Mouse (Mus musculus): ENCODE measurements around the gene Pm20d1. TPM values are rescaled to one million over a fixed set of nuclear protein-coding genes. Genes with fewer than 3 reads are reported as not detected.

Gene Pm20d1
- polyA plus RNA-seq, 1 experiment from 2014 or later: 1.3 TPM

DNA sequence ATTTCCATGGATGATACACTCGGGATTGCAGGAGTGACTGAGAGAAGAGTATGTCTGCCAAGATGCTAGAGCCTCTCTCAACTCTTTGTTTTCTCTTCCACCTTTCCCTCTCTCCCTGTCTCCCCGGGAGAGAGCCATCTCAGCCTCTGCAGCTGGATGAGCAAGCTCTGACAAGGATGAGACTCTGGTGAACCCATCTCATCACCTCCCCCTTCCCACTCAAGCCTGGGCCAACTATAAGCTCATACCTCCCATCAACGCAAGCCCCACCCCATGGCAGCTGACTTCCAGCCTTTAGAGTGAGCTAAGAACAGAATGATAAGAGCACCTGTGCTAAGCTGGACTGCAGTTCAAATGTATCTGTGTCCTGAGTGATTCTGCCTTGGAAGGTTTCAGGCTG is 27.9 kb upstream of the Pm20d1 start:
- Histone ChIP-seq H3K4me1 (ENCODE audit: control insufficient read depth, insufficient read depth, low read length) (no peaks in the 10 kb centered on the region), H3K27ac (ENCODE audit: low read depth, low read length) (no peak overlapping the region), H3K4me3 (ENCODE audit: low read depth, low read length) (no peak overlapping the region), H3K36me3 (ENCODE audit: control insufficient read depth, insufficient read depth, low read length) (no peaks in the 10 kb centered on the region), H3K9ac (ENCODE audit: low read depth, low read length) (no peak overlapping the region), H3K9me3 (replicated peaks; ENCODE audit: control insufficient read depth, low read length) (no peaks in the 10 kb centered on the region), H3K4me2 (no peak overlapping the region), H3K27me3 (ENCODE audit: control insufficient read depth, insufficient read depth, low read length) (peaks cover 4% of the 10 kb centered on the region; the same call in 1 of the 2 replicates)
- WGBS (ENCODE audit: insufficient replicate concordance): 53% methylated on average over 3 of the region's 3 CpGs
- no peak for ATAC-seq (replicated peaks; ENCODE audit: insufficient number of reproducible peaks, low FRiP score, low TSS enrichment)

DNA sequence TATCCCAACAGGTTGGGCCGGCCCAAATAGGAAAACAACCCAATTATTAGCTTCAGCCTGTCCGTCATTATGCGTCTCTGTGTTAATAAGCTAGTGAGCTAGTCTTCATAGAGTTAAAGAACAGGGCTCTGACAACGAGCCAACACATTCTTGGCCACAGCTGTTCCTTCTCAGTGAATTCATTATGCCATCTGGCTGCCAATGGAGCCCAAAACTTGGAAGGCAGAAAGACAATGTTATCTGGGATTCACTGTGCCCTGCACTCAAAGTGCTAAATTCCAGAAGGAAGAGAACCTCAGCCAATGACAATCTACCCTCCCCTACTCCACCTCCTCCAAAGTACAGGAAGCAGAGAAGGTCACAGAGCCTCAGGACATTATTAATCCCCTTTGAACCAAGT is 26.5 kb upstream of the Pm20d1 start:
- no peaks in the 10 kb centered on the region for H3K9me3 ChIP-seq (replicated peaks; ENCODE audit: control insufficient read depth, low read length)

DNA sequence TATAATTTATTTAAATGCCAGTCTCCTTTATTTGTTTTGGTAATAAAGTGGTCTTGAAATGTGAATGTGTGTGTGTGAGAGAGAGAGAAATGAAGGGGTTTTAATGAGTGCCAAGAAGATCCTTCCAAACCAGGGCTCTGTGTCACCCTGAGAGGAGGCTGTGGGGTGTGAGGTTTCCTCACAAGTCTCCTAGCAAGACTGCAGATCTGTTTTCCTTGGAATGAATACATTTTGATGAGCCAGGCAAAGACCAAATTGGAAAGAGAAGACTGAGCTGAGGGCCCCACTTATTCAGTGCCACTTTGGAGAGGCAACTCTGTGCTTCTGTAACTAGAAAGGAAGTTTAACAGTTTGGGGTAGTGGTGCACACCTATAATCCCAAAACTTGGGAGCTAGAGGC is 25.7 kb upstream of the Pm20d1 start:
- Histone ChIP-seq H3K36me3 (ENCODE audit: control insufficient read depth, insufficient read depth, low read length) (no peaks in the 10 kb centered on the region), H3K4me3 (ENCODE audit: low read depth, low read length) (no peak overlapping the region), H3K9ac (ENCODE audit: low read depth, low read length) (no peak overlapping the region), H3K9me3 (replicated peaks; ENCODE audit: control insufficient read depth, low read length) (no peaks in the 10 kb centered on the region), H3K27me3 (ENCODE audit: control insufficient read depth, insufficient read depth, low read length) (peaks cover 3% of the 10 kb centered on the region; the same call in 1 of the 2 replicates), H3K4me1 (ENCODE audit: control insufficient read depth, insufficient read depth, low read length) (no peaks in the 10 kb centered on the region), H3K27ac (ENCODE audit: low read depth, low read length) (no peak overlapping the region), H3K4me2 (no peak overlapping the region)
- ATAC-seq (replicated peaks; ENCODE audit: insufficient number of reproducible peaks, low FRiP score, low TSS enrichment): no peak

More for the DNA sequence above, 26.5 kb upstream of the Pm20d1 start:
- H3K36me3 ChIP-seq (ENCODE audit: control insufficient read depth, insufficient read depth, low read length): no peaks in the 10 kb centered on the region
- no peaks in the 10 kb centered on the region for H3K4me1 ChIP-seq (ENCODE audit: control insufficient read depth, insufficient read depth, low read length)
- H3K4me2 ChIP-seq: no peak overlapping the region
- ATAC-seq (replicated peaks; ENCODE audit: insufficient number of reproducible peaks, low FRiP score, low TSS enrichment): no peak
- H3K4me3 ChIP-seq (ENCODE audit: low read depth, low read length): no peak overlapping the region
- H3K9ac ChIP-seq (ENCODE audit: low read depth, low read length): no peak overlapping the region
- H3K27me3 ChIP-seq (ENCODE audit: control insufficient read depth, insufficient read depth, low read length): peaks cover 3% of the 10 kb centered on the region; the same call in 1 of the 2 replicates
- no peak overlapping the region for H3K27ac ChIP-seq (ENCODE audit: low read depth, low read length)
- 71% methylated on average over 4 of the region's 4 CpGs for WGBS (ENCODE audit: insufficient replicate concordance)

DNA sequence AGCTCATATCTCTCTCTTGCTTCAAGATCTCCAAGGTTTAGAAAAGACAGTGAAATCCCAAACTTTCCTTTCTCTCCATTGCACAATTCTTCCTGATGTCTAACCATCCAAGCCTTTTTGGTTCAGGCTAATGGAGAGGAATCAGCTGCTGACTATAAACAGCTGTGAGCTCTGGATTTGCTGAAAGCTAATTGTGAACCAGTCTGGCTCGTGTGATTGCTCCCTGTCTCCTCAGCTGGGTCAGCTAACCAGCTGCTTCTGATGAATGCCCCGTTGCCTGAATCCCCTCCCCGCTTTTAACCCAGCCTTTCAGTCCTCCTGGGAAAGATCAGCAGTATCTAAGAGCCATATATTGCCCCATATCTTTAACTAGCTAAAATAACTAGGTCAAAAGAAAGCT is 2.6 kb upstream of the Pm20d1 start:
- Histone ChIP-seq H3K27ac (ENCODE audit: low read depth, low read length) (no peak overlapping the region), H3K9me3 (replicated peaks; ENCODE audit: control insufficient read depth, low read length) (no peaks in the 10 kb centered on the region), H3K4me3 (ENCODE audit: low read depth, low read length) (no peak overlapping the region), H3K9ac (ENCODE audit: low read depth, low read length) (no peak overlapping the region), H3K4me1 (ENCODE audit: control insufficient read depth, insufficient read depth, low read length) (peaks cover 3% of the 10 kb centered on the region; the same call in 1 of the 2 replicates), H3K4me2 (no peak overlapping the region), H3K27me3 (ENCODE audit: control insufficient read depth, insufficient read depth, low read length) (no peaks in the 10 kb centered on the region; the same call in 1 of the 2 replicates), H3K36me3 (ENCODE audit: control insufficient read depth, insufficient read depth, low read length) (no peaks in the 10 kb centered on the region)
- 42% methylated on average over 3 of the region's 3 CpGs for WGBS (ENCODE audit: insufficient replicate concordance)
- no peak for ATAC-seq (replicated peaks; ENCODE audit: insufficient number of reproducible peaks, low FRiP score, low TSS enrichment)

DNA sequence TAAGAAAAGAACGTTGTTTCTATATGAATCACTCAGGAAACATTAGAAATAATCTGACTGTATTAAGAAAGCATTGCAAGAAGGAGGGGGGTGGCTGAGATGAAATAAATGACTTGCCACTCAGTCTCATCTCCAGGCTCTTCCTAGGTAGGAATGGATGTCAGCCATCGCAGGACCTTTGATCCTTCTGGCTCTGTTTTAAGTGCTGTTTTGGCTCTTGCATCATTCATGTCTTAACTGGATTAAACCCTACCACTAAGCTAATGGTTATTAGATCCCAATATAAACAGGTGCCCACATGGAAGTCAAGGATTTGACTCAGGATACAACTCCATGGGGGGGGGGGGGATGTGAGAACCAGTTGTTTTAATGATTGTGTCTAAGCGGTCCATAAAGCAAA is 2.0 kb upstream of the Pm20d1 start:
- no peak overlapping the region for H3K4me3 ChIP-seq (ENCODE audit: low read depth, low read length)
- WGBS (ENCODE audit: insufficient replicate concordance): 81% methylated on average over 3 of the region's 3 CpGs
- peaks cover 3% of the 10 kb centered on the region; the same call in 1 of the 2 replicates for H3K4me1 ChIP-seq (ENCODE audit: control insufficient read depth, insufficient read depth, low read length)
- no peaks in the 10 kb centered on the region for H3K36me3 ChIP-seq (ENCODE audit: control insufficient read depth, insufficient read depth, low read length)
- no peak for ATAC-seq (replicated peaks; ENCODE audit: insufficient number of reproducible peaks, low FRiP score, low TSS enrichment)
- no peaks in the 10 kb centered on the region; the same call in 1 of the 2 replicates for H3K27me3 ChIP-seq (ENCODE audit: control insufficient read depth, insufficient read depth, low read length)
- H3K9ac ChIP-seq (ENCODE audit: low read depth, low read length): no peak overlapping the region
- H3K9me3 ChIP-seq (replicated peaks; ENCODE audit: control insufficient read depth, low read length): no peaks in the 10 kb centered on the region
- no peak overlapping the region for H3K27ac ChIP-seq (ENCODE audit: low read depth, low read length)
- no peak overlapping the region for H3K4me2 ChIP-seq

DNA sequence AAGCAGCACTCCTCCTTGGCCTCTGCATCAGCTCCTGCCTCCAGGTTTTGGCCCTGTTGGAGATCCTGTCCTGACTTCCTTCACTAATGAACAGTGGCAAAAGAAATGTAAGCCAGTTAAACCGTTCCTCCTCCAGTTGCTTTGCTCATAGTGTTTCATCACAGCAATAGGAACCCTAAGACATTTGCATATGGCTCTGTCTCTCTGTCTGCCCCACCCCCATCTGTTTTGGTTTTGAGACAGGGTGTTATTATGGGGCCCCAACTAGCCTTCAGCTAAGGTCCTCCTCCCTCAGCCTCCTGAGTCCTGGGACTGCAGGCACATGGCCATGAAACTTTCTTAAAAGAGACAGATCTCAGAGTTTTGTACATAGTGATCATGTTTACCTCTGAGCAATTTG is 2.8 kb downstream of the Pm20d1 start:
- Histone ChIP-seq H3K9ac (ENCODE audit: low read depth, low read length) (no peak overlapping the region), H3K27ac (ENCODE audit: low read depth, low read length) (no peak overlapping the region), H3K4me3 (ENCODE audit: low read depth, low read length) (no peak overlapping the region), H3K27me3 (ENCODE audit: control insufficient read depth, insufficient read depth, low read length) (no peaks in the 10 kb centered on the region; the same call in 1 of the 2 replicates), H3K4me1 (ENCODE audit: control insufficient read depth, insufficient read depth, low read length) (peaks cover 3% of the 10 kb centered on the region; the same call in 1 of the 2 replicates), H3K9me3 (replicated peaks; ENCODE audit: control insufficient read depth, low read length) (no peaks in the 10 kb centered on the region), H3K36me3 (ENCODE audit: control insufficient read depth, insufficient read depth, low read length) (no peaks in the 10 kb centered on the region), H3K4me2 (no peak overlapping the region)
- 48% methylated on average over 1 of the region's 1 CpGs for WGBS (ENCODE audit: insufficient replicate concordance)
- ATAC-seq (replicated peaks; ENCODE audit: insufficient number of reproducible peaks, low FRiP score, low TSS enrichment): no peak

DNA sequence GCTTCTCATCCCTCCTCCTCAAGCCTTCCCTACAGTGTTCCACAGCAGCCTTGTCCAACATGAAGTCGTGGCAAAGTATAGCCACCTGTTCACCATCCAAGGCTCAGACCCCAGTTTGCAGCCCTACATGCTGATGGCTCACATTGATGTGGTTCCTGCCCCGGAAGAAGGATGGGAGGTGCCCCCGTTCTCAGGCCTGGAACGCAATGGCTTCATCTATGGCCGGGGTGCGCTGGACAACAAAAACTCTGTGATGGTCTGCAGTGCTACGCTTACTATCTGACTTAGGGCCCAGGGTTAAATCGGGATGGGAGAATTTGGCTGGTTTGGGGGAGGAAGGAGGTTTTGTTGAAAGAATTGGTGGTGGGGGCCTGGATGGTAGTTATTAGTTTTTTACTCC is 3.9 kb downstream of the Pm20d1 start:
- ATAC-seq (replicated peaks; ENCODE audit: insufficient number of reproducible peaks, low FRiP score, low TSS enrichment): no peak
- Histone ChIP-seq H3K27ac (ENCODE audit: low read depth, low read length) (no peak overlapping the region), H3K36me3 (ENCODE audit: control insufficient read depth, insufficient read depth, low read length) (no peaks in the 10 kb centered on the region), H3K4me2 (no peak overlapping the region), H3K9me3 (replicated peaks; ENCODE audit: control insufficient read depth, low read length) (no peaks in the 10 kb centered on the region), H3K27me3 (ENCODE audit: control insufficient read depth, insufficient read depth, low read length) (no peaks in the 10 kb centered on the region), H3K9ac (ENCODE audit: low read depth, low read length) (no peak overlapping the region), H3K4me1 (ENCODE audit: control insufficient read depth, insufficient read depth, low read length) (peaks cover 3% of the 10 kb centered on the region; the same call in 1 of the 2 replicates), H3K4me3 (ENCODE audit: low read depth, low read length) (no peak overlapping the region)
- 87% methylated on average over 8 of the region's 8 CpGs for WGBS (ENCODE audit: insufficient replicate concordance)

DNA sequence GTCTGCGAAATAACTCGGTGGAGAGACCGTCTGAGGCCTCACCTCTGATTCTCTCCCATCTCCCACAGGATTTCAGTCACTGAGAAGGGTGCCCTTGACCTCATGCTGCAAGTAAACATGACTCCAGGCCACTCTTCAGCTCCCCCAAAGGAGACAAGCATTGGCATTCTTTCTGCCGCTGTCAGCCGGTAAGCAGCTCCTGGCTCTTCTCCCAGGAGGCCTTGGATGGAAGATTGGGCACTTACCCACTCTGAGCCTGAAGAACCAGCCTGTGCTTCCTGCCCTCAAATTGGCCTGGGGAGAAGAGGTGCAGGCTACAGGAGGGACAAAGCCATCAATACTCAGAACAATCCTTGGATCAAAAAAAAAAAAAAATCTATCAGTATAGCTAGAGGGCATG is 5.5 kb downstream of the Pm20d1 start:
- H3K4me3 ChIP-seq (ENCODE audit: low read depth, low read length): no peak overlapping the region
- WGBS (ENCODE audit: insufficient replicate concordance): 76% methylated on average over 5 of the region's 5 CpGs
- no peak overlapping the region for H3K4me2 ChIP-seq
- H3K27me3 ChIP-seq (ENCODE audit: control insufficient read depth, insufficient read depth, low read length): 0 out of 2 replicates have a peak, but pooled peaks cover 2% of the 10 kb centered on the region
- H3K9me3 ChIP-seq (replicated peaks; ENCODE audit: control insufficient read depth, low read length): no peaks in the 10 kb centered on the region
- peaks cover under 1% of the 10 kb centered on the region; the same call in 1 of the 2 replicates for H3K4me1 ChIP-seq (ENCODE audit: control insufficient read depth, insufficient read depth, low read length)
- no peak overlapping the region for H3K9ac ChIP-seq (ENCODE audit: low read depth, low read length)
- ATAC-seq (replicated peaks; ENCODE audit: insufficient number of reproducible peaks, low FRiP score, low TSS enrichment): no peak
- H3K27ac ChIP-seq (ENCODE audit: low read depth, low read length): no peak overlapping the region
- no peaks in the 10 kb centered on the region for H3K36me3 ChIP-seq (ENCODE audit: control insufficient read depth, insufficient read depth, low read length)

DNA sequence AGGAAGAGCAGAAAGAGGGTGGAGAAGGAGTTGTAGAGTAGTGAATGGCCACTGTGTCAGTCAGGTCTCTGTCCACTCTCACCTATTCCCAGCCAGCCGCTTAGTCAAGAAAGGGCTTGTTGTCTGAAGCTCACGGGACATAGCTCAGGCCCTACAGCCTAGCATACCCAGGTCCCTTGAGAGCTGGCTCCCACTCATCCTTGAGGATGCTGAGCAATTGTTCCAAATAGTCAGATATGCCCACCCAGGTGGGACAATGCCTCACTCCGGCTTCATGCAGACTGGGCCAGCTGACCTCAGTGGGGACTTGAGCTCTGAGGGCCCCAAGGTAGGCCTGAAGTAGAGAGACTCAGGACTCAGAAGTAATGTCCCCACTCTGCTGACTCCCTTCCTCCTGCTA is 7.0 kb downstream of the Pm20d1 start:
- Histone ChIP-seq H3K36me3 (ENCODE audit: control insufficient read depth, insufficient read depth, low read length) (no peaks in the 10 kb centered on the region), H3K27ac (ENCODE audit: low read depth, low read length) (no peak overlapping the region), H3K4me1 (ENCODE audit: control insufficient read depth, insufficient read depth, low read length) (no peaks in the 10 kb centered on the region), H3K9me3 (replicated peaks; ENCODE audit: control insufficient read depth, low read length) (no peaks in the 10 kb centered on the region), H3K4me2 (no peak overlapping the region), H3K9ac (ENCODE audit: low read depth, low read length) (no peak overlapping the region), H3K27me3 (ENCODE audit: control insufficient read depth, insufficient read depth, low read length) (0 out of 2 replicates have a peak, but pooled peaks cover 2% of the 10 kb centered on the region), H3K4me3 (ENCODE audit: low read depth, low read length) (no peak overlapping the region)
- ATAC-seq (replicated peaks; ENCODE audit: insufficient number of reproducible peaks, low FRiP score, low TSS enrichment): no peak
- WGBS (ENCODE audit: insufficient replicate concordance): 82% methylated on average over 3 of the region's 3 CpGs
